Mouse (Mus musculus): Measurements from ENCODE around the gene Slc25a10.

Gene Slc25a10

GRCm38 (mm10) chr11:120491317-120492023 lies at the start of gene Slc25a10:
Gene Slc25a10, plus strand, starts transcription at chr11:120491840.
- peak; percentile 88 to 90 for DNase-seq (ENCODE audit: low spot score in 2 of 2)

GRCm38 (mm10) chr11:120442344-120442743 lies 49.3 kb upstream of the Slc25a10 start, which contains the start of gene Tspan10:
Gene Tspan10, plus strand, starts transcription at chr11:120442644.
- DNase-seq (ENCODE audit: low spot score in 2 of 2): no peak

DNA sequence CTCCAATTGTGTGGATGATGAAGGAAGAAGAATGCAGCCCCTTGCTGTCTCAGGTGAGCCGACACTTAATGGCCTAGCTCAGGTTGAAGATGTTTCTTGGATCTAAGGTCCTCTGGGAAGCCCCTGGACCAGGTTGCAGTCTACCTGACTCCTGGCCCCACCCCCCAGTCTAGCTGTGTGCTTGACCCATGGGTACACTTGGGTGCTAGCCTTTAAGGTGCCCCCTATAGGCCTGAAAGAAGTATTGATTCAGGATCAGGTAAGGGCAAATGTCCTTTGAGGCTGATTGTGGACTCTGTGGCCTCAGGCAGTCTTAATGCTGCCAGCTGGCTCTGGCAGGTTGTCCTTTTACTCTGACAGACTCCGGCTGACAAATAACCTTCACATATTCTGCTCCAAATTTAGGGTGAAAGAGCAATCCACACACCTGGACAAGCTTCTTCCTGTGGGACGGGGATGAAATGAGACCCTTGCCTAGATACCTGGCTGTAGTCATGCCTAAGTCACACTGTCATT lies 48.8 kb upstream of the Slc25a10 start:
- no peak for DNase-seq (ENCODE audit: low spot score in 2 of 2)

DNA sequence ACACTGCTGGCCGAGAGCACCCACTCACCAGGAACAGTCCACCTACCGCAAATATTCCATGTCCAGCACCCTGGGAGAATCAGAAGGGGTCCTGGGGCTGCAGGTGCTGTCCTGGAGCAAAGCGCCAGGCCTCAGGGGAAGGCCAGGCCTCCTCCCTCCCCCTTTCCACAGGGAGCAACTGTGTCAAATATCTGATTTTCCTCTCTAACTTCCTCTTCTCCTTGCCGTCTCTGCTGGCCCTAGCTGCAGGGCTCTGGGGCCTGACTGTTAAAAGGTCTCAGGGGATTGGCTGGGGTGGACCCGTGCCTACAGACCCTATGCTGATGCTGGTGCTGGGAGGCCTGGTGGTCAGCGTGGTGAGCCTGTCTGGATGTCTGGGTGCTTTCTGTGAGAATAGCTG lies 47.5 kb upstream of the Slc25a10 start:
- DNase-seq (ENCODE audit: low spot score in 2 of 2): no peak

- no peak for DNase-seq (ENCODE audit: low spot score in 2 of 2)
Measured at GRCm38 (mm10) chr11:120445475-120445874, 46.2 kb upstream of the Slc25a10 start.

DNA sequence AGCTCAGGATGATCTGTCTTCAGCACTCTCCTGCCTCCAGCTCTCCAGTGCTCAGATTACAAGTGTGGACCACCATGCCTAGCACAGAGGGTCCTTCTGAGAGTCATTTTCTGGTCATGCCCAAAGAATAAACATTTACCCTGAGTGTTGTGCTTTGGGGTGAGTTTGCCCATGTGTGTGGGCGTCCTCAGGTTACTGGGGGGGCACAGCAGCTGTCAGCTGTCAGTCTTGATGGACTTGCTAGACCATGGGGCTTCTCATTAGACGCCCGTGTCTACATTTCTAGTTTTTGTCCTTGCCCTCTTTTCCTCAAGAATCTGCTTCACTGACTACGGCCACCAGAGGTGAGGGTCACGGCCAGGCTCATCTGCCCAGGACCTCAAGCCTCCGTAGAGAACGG lies 44.5 kb upstream of the Slc25a10 start:
- no peak for DNase-seq (ENCODE audit: low spot score in 2 of 2)

DNA sequence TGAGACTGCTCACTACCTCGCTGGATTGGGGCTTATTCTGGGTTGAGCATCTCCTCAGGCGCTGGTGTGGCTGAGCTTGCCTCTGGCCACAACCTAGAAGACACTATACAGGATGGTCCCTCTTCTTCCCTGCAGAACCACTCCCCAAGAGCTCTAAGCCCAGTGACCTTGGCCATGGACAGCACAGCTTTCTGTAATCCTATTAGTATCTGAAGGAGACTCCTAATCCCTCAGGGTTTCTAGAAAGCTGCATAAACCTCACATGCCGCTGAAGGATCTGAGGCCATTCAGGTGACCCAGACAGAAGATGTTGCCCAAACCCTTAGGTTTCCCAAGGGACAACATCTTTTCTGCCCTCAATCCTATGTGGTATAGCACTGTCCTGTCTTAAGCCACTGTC lies 39.4 kb upstream of the Slc25a10 start:
- no peak for DNase-seq (ENCODE audit: low spot score in 2 of 2)

GRCm38 (mm10) chr11:120453306-120453705 lies 38.3 kb upstream of the Slc25a10 start, which contains the start of gene Pde6g:
Gene Pde6g, minus strand, starts transcription at chr11:120453500.
- no peak for DNase-seq (ENCODE audit: low spot score in 2 of 2)

DNA sequence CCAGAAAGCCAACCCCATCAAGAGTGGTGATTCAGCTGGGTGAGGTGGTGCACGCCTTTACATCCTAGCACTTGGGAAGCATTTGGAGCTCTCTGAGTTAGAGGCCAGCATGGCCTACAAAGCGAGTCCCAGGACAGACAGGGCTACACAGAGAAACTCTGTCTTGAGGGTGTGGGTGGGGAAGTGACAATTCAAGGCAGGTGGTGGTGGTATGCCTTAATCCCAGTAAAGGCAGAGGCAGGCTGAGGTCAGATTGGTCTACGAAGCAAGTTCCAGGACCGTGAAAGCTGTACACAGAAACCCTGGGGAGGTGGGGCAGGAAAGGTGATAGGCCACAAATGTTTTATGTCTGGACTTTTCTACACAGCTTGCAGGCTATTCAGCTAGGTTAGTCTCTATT lies 36.7 kb upstream of the Slc25a10 start:
- DNase-seq (ENCODE audit: low spot score in 2 of 2): no peak

GRCm38 (mm10) chr11:120455413-120455812 lies 36.2 kb upstream of the Slc25a10 start:
- DNase-seq (ENCODE audit: low spot score in 2 of 2): no peak

GRCm38 (mm10) chr11:120457370-120457769 lies 34.3 kb upstream of the Slc25a10 start:
- DNase-seq (ENCODE audit: low spot score in 2 of 2): no peak

- DNase-seq (ENCODE audit: low spot score in 2 of 2): peak; percentile 68 to 72
Measured at GRCm38 (mm10) chr11:120457772-120458751, 33.6 kb upstream of the Slc25a10 start, which contains the start of the genes Oxld1 and Ccdc137. Gene Oxld1, minus strand, starts transcription at chr11:120458068. Gene Ccdc137, plus strand, starts transcription at chr11:120458115.

- DNase-seq (ENCODE audit: low spot score in 2 of 2): no peak
Measured at GRCm38 (mm10) chr11:120458847-120459597, 32.6 kb upstream of the Slc25a10 start.

DNA sequence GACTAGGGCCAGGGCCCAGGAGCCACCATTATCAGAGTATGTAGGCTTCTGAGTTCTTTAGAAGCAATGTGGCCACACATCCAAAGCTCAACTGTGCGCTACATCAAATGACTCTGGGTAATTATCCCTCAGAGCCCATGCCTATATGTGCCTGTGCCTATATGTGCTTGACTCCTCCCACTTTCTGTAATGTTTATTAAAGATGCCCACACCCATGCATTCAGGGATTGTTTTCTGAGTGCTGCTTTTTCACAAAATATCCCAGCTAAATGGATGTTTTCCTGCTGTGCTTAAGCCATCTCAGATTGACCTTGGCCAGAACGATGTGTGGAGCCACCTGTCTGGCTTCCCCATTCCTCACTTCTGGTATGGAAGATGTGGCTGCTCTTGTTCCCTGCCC lies 28.1 kb upstream of the Slc25a10 start:
- DNase-seq (ENCODE audit: low spot score in 2 of 2): no peak

- no peak for DNase-seq (ENCODE audit: low spot score in 2 of 2)
Measured at GRCm38 (mm10) chr11:120464365-120464764, 27.3 kb upstream of the Slc25a10 start.

- no peak for DNase-seq (ENCODE audit: low spot score in 2 of 2)
Measured at GRCm38 (mm10) chr11:120465521-120465920, 26.1 kb upstream of the Slc25a10 start.

DNA sequence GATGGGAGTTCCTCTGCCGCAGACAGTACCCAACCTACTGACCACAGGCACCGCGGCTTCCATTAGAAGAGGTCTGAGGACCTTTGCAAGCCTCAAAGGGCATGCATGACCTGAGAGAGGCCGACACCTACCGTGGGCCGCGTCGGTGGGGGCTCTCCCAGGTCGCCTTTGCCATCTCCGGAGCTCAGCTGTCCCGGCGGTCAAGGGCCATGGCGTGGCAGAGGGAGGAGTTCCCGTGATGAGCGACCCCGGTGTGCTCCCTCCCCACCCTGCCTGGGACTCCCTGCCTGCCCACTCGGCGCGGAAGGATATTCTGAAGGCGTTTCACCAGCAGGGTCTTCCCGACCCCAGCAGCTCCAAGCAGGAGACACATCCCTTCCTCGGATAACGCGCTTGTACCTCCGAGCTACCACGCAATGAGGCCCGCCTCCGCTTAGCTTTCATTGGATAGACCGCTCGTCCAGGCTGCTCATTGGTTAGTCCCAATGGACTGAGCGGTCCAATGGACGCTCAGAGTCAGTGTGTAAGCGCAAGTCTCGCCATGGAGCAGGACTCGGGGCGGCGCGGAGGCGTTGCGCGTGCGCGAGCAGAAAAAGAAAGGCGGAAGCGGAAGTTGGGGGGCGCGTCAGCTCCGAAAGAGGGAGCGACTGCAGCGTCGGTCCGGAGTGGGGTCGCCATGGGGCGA lies 24.4 kb upstream of the Slc25a10 start, which contains the start of gene Arl16:
Gene Arl16 (minus strand): TSS at position 557 of the 685 bp plus-strand sequence.
- peak; percentile 87 to 94 for DNase-seq (ENCODE audit: low spot score in 2 of 2)

GRCm38 (mm10) chr11:120467736-120468092 lies 23.9 kb upstream of the Slc25a10 start:
- DNase-seq (ENCODE audit: low spot score in 2 of 2): no peak

GRCm38 (mm10) chr11:120472052-120472451 lies 19.6 kb upstream of the Slc25a10 start:
- no peak for DNase-seq (ENCODE audit: low spot score in 2 of 2)

- no peak for DNase-seq (ENCODE audit: low spot score in 2 of 2)
Measured at GRCm38 (mm10) chr11:120483448-120483934, 8.1 kb upstream of the Slc25a10 start.

Data from urinary bladder, postnatal 36 days (tissue).